Mouse (Mus musculus): Measurements from ENCODE around the gene Myl9. TPM values are rescaled to one million over a fixed set of nuclear protein-coding genes. Genes with fewer than 3 reads are reported as not detected.
"Not testable (repeated sequence)": the region's sequence is repeated elsewhere in the genome, so short reads cannot be mapped to it uniquely, and the experiment has no call there.

Gene Myl9
- polyA plus RNA-seq, 1 experiment from 2014 or later: 105 TPM

DNA sequence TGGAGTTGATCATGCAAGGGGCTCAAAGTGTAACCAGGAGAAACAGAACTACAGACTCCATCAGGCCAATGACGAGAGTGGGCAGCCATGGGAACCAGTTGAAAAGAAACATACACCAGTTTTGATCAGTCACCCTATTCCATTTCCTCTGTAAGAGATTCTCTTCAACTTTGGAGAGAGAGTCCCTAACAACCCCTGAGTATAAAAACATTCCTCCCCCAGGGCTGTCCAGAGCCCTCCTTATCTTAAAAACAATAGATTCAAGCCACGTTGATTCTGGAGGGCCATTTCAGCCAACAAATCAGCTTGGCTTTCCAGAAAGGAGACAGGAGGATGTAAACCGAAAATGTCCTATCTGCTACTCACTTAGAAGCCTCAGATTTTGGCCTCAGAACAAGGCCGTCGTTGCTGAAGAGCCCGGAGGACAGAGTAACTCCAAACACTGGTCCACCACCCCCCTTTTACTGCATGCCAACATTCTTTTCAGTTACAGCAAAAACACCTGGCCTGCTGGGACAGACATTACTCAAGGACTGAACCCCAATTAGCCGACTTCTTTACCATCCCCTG is 8.9 kb downstream of the Myl9 start:
- ATAC-seq (replicated peaks; ENCODE audit: low FRiP score): no peak
- no peak for DNase-seq (ENCODE audit: low spot score)
- Histone ChIP-seq H3K4me3 (ENCODE audit: low read depth, low read length) (no peak overlapping the region), H3K27me3 (ENCODE audit: control insufficient read depth, insufficient read depth, low read length) (no peaks in the 10 kb centered on the region), H3K9ac (ENCODE audit: low read length) (no peak overlapping the region), H3K36me3 (ENCODE audit: control insufficient read depth, insufficient read depth, low read length) (no peaks in the 10 kb centered on the region), H3K9me3 (ENCODE audit: control insufficient read depth, low read length) (no peaks in the 10 kb centered on the region), H3K4me2 (ENCODE audit: low read depth, low read length, severe bottlenecking) (no peak overlapping the region), H3K27ac (ENCODE audit: low read depth, low read length) (no peak overlapping the region), H3K4me1 (replicated peaks; ENCODE audit: control insufficient read depth, insufficient read depth, low read length) (no peaks in the 10 kb centered on the region)
- 78% methylated on average over 7 of the region's 7 CpGs for WGBS

DNA sequence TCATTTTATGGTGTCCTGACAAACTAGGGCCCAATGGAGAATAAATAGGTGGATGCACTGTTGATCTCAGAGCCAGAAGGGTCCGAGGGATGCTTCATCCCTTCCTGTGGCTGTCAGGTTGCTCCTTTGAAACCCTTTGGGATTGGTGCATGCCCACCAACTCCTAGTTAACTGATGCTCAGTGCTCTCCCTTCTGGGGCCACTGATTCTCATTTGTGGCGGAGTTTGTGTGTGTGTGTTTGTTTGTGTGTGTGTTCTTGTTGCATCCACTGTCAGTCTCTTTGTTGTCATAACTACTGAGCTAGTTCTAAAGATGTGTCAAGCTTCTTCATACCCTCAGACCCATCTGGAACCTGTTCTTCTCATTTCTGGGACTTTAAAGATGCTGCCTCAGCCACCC is 9.7 kb downstream of the Myl9 start:
- WGBS: 82% methylated on average over 2 of the region's 2 CpGs
- H3K4me1 ChIP-seq (replicated peaks; ENCODE audit: control insufficient read depth, insufficient read depth, low read length): no peaks in the 10 kb centered on the region
- H3K27me3 ChIP-seq (ENCODE audit: control insufficient read depth, insufficient read depth, low read length): no peaks in the 10 kb centered on the region
- H3K4me2 ChIP-seq (ENCODE audit: low read depth, low read length, severe bottlenecking): no peak overlapping the region
- H3K36me3 ChIP-seq (ENCODE audit: control insufficient read depth, insufficient read depth, low read length): no peaks in the 10 kb centered on the region
- no peak overlapping the region for H3K4me3 ChIP-seq (ENCODE audit: low read depth, low read length)
- H3K27ac ChIP-seq (ENCODE audit: low read depth, low read length): no peak overlapping the region
- no peak for DNase-seq (ENCODE audit: low spot score)
- no peak overlapping the region for H3K9ac ChIP-seq (ENCODE audit: low read length)
- no peaks in the 10 kb centered on the region for H3K9me3 ChIP-seq (ENCODE audit: control insufficient read depth, low read length)
- ATAC-seq (replicated peaks; ENCODE audit: low FRiP score): no peak

DNA sequence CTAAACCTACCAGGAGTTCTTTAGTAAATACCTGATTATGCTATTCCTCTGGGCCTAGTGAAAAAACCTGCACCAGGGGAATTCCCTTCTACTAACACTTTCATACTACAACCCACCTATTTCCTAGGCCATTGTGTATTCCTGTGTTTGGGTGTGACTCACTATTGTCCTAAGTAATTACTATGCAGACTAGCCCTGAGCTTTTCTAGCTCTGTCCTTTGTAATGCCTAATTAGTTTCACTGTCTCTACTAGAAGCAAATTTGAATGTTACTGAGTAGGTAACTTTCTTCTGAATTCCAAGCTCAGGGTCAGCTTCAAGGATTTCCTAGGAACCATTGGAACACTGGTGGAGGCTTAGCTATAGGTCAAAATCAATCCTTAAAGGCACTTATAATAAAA is 11.1 kb downstream of the Myl9 start:
- DNase-seq (ENCODE audit: low spot score); ATAC-seq (replicated peaks; ENCODE audit: low FRiP score); H3K4me1 ChIP-seq (replicated peaks; ENCODE audit: control insufficient read depth, insufficient read depth, low read length); H3K36me3 ChIP-seq (ENCODE audit: control insufficient read depth, insufficient read depth, low read length); H3K4me2 ChIP-seq (ENCODE audit: low read depth, low read length, severe bottlenecking); H3K27ac ChIP-seq (ENCODE audit: low read depth, low read length); H3K27me3 ChIP-seq (ENCODE audit: control insufficient read depth, insufficient read depth, low read length); H3K4me3 ChIP-seq (ENCODE audit: low read depth, low read length); H3K9ac ChIP-seq (ENCODE audit: low read length); H3K9me3 ChIP-seq (ENCODE audit: control insufficient read depth, low read length): not testable (repeated sequence)

DNA sequence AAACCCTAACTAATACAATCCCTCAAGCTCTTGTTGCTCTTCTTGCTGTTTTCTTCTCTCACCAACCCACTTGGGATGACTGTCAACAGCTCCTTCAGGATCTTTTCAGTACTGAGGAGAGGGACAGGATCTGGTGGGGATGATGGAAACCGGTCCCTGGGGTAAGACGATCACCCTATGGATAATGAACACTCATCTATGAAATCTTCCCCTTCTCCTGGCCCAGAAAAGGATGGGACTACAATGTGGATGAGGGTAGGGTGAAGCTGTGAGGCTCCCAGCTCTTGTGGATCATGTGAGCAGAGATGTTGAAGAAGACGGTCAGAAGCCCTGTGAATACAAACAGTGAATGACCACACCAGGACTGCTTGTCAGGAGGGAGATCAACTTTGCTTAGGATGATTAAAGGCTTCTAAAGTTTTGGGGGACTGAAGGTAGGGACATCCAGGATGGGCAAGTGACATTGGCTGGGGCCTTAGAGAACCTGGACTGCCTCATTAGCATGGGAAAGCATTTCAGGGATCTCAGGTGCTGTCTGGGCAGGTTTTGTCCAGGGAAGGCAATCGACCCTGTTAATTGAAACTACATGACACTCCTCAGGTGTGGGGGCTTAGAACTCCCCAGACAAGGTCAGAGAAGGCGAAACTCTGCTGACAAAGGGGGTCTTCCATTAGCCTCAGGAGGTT is 12.0 kb downstream of the Myl9 start:
- Histone ChIP-seq H3K36me3 (ENCODE audit: control insufficient read depth, insufficient read depth, low read length) (no peaks in the 10 kb centered on the region), H3K4me2 (ENCODE audit: low read depth, low read length, severe bottlenecking) (no peak overlapping the region), H3K4me1 (replicated peaks; ENCODE audit: control insufficient read depth, insufficient read depth, low read length) (no peaks in the 10 kb centered on the region), H3K9ac (ENCODE audit: low read length) (no peak overlapping the region), H3K27me3 (ENCODE audit: control insufficient read depth, insufficient read depth, low read length) (no peaks in the 10 kb centered on the region), H3K9me3 (ENCODE audit: control insufficient read depth, low read length) (peaks cover 3% of the 10 kb centered on the region; the same call in 1 of the 2 replicates), H3K4me3 (ENCODE audit: low read depth, low read length) (no peak overlapping the region), H3K27ac (ENCODE audit: low read depth, low read length) (no peak overlapping the region)
- DNase-seq (ENCODE audit: low spot score) (no peak), ATAC-seq (replicated peaks; ENCODE audit: low FRiP score) (no peak)
- 91% methylated on average over 5 of the region's 5 CpGs for WGBS

DNA sequence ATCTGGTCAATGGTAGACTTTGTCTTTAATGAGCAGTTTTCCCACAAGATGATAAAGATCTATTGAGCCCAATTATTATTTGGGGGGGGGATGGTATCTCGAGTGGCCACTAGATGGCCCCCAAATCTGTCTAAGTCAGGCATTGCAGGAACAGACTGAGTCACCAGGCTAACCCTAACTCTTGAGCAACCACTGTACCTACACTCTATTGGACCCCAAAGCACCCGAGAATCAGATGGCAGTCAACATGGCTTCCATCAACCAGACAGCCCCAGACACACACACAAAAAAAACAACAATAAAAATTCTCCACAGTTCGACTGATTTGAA is 12.5 kb downstream of the Myl9 start:
- Histone ChIP-seq H3K4me3 (ENCODE audit: low read depth, low read length) (no peak overlapping the region), H3K9ac (ENCODE audit: low read length) (no peak overlapping the region), H3K27ac (ENCODE audit: low read depth, low read length) (no peak overlapping the region), H3K4me1 (replicated peaks; ENCODE audit: control insufficient read depth, insufficient read depth, low read length) (no peaks in the 10 kb centered on the region), H3K9me3 (ENCODE audit: control insufficient read depth, low read length) (peaks cover 4% of the 10 kb centered on the region; the same call in 1 of the 2 replicates), H3K36me3 (ENCODE audit: control insufficient read depth, insufficient read depth, low read length) (no peaks in the 10 kb centered on the region), H3K4me2 (ENCODE audit: low read depth, low read length, severe bottlenecking) (no peak overlapping the region), H3K27me3 (ENCODE audit: control insufficient read depth, insufficient read depth, low read length) (no peaks in the 10 kb centered on the region)
- ATAC-seq (replicated peaks; ENCODE audit: low FRiP score) (no peak), DNase-seq (ENCODE audit: low spot score) (no peak)
- 45% methylated on average over 3 of the region's 3 CpGs for WGBS

DNA sequence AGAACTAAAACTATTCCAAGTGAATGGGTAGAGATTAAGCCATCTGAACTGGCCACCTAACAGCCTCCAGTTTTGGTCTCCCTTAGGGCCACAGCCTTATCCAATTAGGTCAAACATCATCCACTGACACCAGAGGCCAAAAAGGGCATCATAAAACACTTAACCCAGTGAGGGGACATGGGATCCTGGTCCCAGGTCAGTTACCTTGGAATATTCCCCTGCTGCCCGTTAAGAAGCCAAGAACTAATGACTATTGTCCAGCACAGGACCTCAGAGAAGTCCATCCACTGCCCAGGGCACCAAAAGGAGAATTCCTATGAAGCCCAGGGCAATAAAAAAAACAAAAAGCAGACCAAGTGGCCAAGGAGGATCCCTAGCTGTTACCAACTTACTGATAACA is 13.6 kb downstream of the Myl9 start:
- peaks cover 4% of the 10 kb centered on the region; the same call in 1 of the 2 replicates for H3K9me3 ChIP-seq (ENCODE audit: control insufficient read depth, low read length)
- no peak overlapping the region for H3K4me3 ChIP-seq (ENCODE audit: low read depth, low read length)
- no peaks in the 10 kb centered on the region for H3K4me1 ChIP-seq (replicated peaks; ENCODE audit: control insufficient read depth, insufficient read depth, low read length)
- H3K27ac ChIP-seq (ENCODE audit: low read depth, low read length): no peak overlapping the region
- no peak overlapping the region for H3K4me2 ChIP-seq (ENCODE audit: low read depth, low read length, severe bottlenecking)
- whole genome bisulfite sequencing: 63% methylated on average over 1 of the region's 1 CpGs
- DNase-seq (ENCODE audit: low spot score) (no peak), ATAC-seq (replicated peaks; ENCODE audit: low FRiP score) (no peak)
- H3K9ac ChIP-seq (ENCODE audit: low read length): no peak overlapping the region
- no peaks in the 10 kb centered on the region for H3K27me3 ChIP-seq (ENCODE audit: control insufficient read depth, insufficient read depth, low read length)
- no peaks in the 10 kb centered on the region for H3K36me3 ChIP-seq (ENCODE audit: control insufficient read depth, insufficient read depth, low read length)

DNA sequence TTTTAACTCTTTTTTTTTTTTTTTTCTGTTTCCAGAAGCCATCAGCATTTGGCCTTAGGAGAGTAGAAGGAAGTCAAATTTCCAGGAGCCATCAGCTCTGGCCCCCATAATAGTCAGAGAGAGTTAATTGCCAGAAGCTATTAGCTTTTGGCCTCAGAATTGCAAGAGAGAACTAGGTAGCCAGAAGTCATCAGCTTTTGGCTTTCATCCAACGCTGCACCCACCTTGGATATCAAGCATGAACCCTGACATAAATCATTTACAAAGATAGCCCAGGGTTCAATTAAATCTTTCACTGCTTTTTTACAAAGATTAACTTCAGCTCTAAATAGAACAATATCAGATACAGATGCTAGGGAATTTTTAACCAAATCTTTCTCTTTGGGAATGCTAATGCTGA is 23.3 kb downstream of the Myl9 start:
- Histone ChIP-seq H3K4me3 (ENCODE audit: low read depth, low read length) (no peak overlapping the region), H3K36me3 (ENCODE audit: control insufficient read depth, insufficient read depth, low read length) (no peaks in the 10 kb centered on the region), H3K4me1 (replicated peaks; ENCODE audit: control insufficient read depth, insufficient read depth, low read length) (no peaks in the 10 kb centered on the region), H3K9me3 (ENCODE audit: control insufficient read depth, low read length) (no peaks in the 10 kb centered on the region; the same call in 1 of the 2 replicates), H3K4me2 (ENCODE audit: low read depth, low read length, severe bottlenecking) (no peak overlapping the region), H3K27me3 (ENCODE audit: control insufficient read depth, insufficient read depth, low read length) (no peaks in the 10 kb centered on the region), H3K9ac (ENCODE audit: low read length) (no peak overlapping the region), H3K27ac (ENCODE audit: low read depth, low read length) (no peak overlapping the region)
- no peak for ATAC-seq (replicated peaks; ENCODE audit: low FRiP score)
- WGBS: 89% methylated on average over 1 of the region's 1 CpGs
- DNase-seq (ENCODE audit: low spot score): no peak

DNA sequence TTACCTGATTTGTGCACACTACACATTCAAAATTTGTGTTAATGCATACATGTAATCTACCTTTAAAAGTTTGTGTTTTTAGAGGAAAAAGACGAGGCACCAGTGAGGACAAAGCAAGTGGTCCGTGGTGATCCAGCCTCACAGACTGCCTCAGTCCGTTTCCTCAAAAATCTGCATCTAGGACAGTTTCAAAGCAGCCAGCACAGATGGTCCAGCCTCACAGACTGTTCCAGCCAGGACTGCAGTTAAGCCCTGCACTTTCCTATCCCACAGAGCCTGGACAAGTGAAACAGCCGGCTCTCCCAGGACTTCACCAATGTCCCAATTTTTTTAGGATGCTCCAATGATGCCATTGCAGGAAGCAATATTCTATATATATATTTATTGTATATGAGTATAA is 25.8 kb downstream of the Myl9 start:
- no peak for ATAC-seq (replicated peaks; ENCODE audit: low FRiP score)
- Histone ChIP-seq H3K9ac (ENCODE audit: low read length) (no peak overlapping the region), H3K27me3 (ENCODE audit: control insufficient read depth, insufficient read depth, low read length) (no peaks in the 10 kb centered on the region), H3K27ac (ENCODE audit: low read depth, low read length) (no peak overlapping the region), H3K9me3 (ENCODE audit: control insufficient read depth, low read length) (no peaks in the 10 kb centered on the region; the same call in 1 of the 2 replicates), H3K4me2 (ENCODE audit: low read depth, low read length, severe bottlenecking) (no peak overlapping the region), H3K4me1 (replicated peaks; ENCODE audit: control insufficient read depth, insufficient read depth, low read length) (no peaks in the 10 kb centered on the region), H3K4me3 (ENCODE audit: low read depth, low read length) (no peak overlapping the region), H3K36me3 (ENCODE audit: control insufficient read depth, insufficient read depth, low read length) (no peaks in the 10 kb centered on the region)
- no peak for DNase-seq (ENCODE audit: low spot score)
- 70% methylated on average over 4 of the region's 4 CpGs for WGBS

DNA sequence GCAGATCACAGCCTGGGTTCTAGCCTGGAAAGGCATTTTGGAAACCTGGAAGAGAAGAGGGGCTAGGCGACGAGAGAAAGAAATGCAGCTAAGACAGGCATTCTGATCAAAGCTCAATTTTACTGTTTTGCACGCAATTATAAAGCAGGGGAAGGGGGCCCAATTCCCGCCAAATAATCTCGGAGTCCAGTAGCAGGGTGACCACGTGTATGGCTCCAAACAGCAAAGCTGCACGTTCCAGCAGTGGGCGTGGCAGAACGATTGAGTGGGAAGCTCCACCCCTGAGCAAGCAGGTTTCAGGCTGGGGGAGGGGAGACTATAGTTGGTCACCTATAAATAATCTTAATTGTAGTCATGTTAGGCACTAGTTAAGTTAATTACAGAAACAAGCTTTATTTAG is 26.9 kb downstream of the Myl9 start:
- not testable (repeated sequence) for H3K9me3 ChIP-seq (ENCODE audit: control insufficient read depth, low read length); H3K27me3 ChIP-seq (ENCODE audit: control insufficient read depth, insufficient read depth, low read length); H3K27ac ChIP-seq (ENCODE audit: low read depth, low read length); DNase-seq (ENCODE audit: low spot score); H3K4me2 ChIP-seq (ENCODE audit: low read depth, low read length, severe bottlenecking); H3K4me1 ChIP-seq (replicated peaks; ENCODE audit: control insufficient read depth, insufficient read depth, low read length); H3K36me3 ChIP-seq (ENCODE audit: control insufficient read depth, insufficient read depth, low read length); ATAC-seq (replicated peaks; ENCODE audit: low FRiP score); H3K4me3 ChIP-seq (ENCODE audit: low read depth, low read length); H3K9ac ChIP-seq (ENCODE audit: low read length)
- 53% methylated on average over 9 of the region's 9 CpGs for WGBS

Data from forebrain, embryonic 11.5 days (tissue).